Mouse (Mus musculus): ENCODE data around the gene Olfr1465. TPM values are rescaled to one million over a fixed set of nuclear protein-coding genes. Genes with fewer than 3 reads are reported as not detected.

Olfr1465 gene
- polyA plus RNA-seq (2017; shearing (Covaris generic)) = not detected

GRCm38 (mm10) chr19:13315441-13315840 lies at the start of gene Olfr1465:
TSS of gene Olfr1465 (minus strand) at chr19:13315541.

GRCm38 (mm10) chr19:13361936-13362335 lies 46.6 kb upstream of the Olfr1465 start, which contains the start of gene Olfr1467:
TSS of gene Olfr1467 (plus strand) at chr19:13362236.

GRCm38 (mm10) chr19:13338562-13338961 lies 23.2 kb upstream of the Olfr1465 start, which contains the start of gene Olfr1466:
TSS of gene Olfr1466 (plus strand) at chr19:13338862.

Other genes with a start within 250 kb of the Olfr1465 start
- gene Olfr1457, start 217.7 kb downstream of the Olfr1465 start, polyA plus RNA-seq (2017; shearing (Covaris generic)) = 0.15 TPM
- not detected for gene Olfr1458, start 208.8 kb downstream of the Olfr1465 start, polyA plus RNA-seq (2017; shearing (Covaris generic))
- gene Olfr1459, start 166.0 kb downstream of the Olfr1465 start, polyA plus RNA-seq (2017; shearing (Covaris generic)) = not detected
- not detected for gene Olfr1461, start 152.5 kb downstream of the Olfr1465 start, polyA plus RNA-seq (2017; shearing (Covaris generic))
- gene Olfr1462, start 129.8 kb downstream of the Olfr1465 start, polyA plus RNA-seq (2017; shearing (Covaris generic)) = not detected
- gene Olfr1463, start 84.2 kb downstream of the Olfr1465 start, polyA plus RNA-seq (2017; shearing (Covaris generic)) = not detected
- gene Olfr1466, start 23.3 kb upstream of the Olfr1465 start, polyA plus RNA-seq (2017; shearing (Covaris generic)) = not detected
- gene Olfr1467, start 46.7 kb upstream of the Olfr1465 start, polyA plus RNA-seq (2017; shearing (Covaris generic)) = 0.14 TPM
- gene Olfr1469, start 92.3 kb upstream of the Olfr1465 start, polyA plus RNA-seq (2017; shearing (Covaris generic)) = 0.26 TPM
- gene Olfr1471, start 127.9 kb upstream of the Olfr1465 start, polyA plus RNA-seq (2017; shearing (Covaris generic)) = not detected
- 0.27 TPM for gene Olfr1472, start 140.5 kb upstream of the Olfr1465 start, polyA plus RNA-seq (2017; shearing (Covaris generic))
- gene Olfr1474, start 154.0 kb upstream of the Olfr1465 start, polyA plus RNA-seq (2017; shearing (Covaris generic)) = not detected
- not detected for gene Olfr1475, start 164.7 kb upstream of the Olfr1465 start, polyA plus RNA-seq (2017; shearing (Covaris generic))
- not detected for gene Olfr1477, start 185.0 kb upstream of the Olfr1465 start, polyA plus RNA-seq (2017; shearing (Covaris generic))
- not detected for gene Olfr1480, start 212.4 kb upstream of the Olfr1465 start, polyA plus RNA-seq (2017; shearing (Covaris generic))

All from effector memory CD4-positive, alpha-beta T cell, adult 5 months (primary cell).